Mouse (Mus musculus) gonadal fat pad, adult 2 months (tissue): ENCODE measurements around the gene Gja4. TPM values are rescaled to one million over a fixed set of nuclear protein-coding genes. Genes with fewer than 3 reads are reported as not detected.

Experiments
- DNase-seq: peaks from one replicate; pipeline ENCODE4 v3.0.0-alpha.2; 2012; ENCODE audit warnings: low read depth
- polyA plus RNA-seq: library from polyadenylated mRNA; depleted of rRNA; stranded (reverse); fragments of >200 nt; gene quantifications from 2 replicates; pipeline ENCODE4 v1.2.3, GENCODE M21; 2012; rRNA removed

Gene Gja4
- 35.8 and 37.9 TPM in 2 replicates for polyA plus RNA-seq

GRCm38 (mm10) chr4:127313861-127314260 lies at the start of gene Gja4:
TSS of gene Gja4 (minus strand) at chr4:127314039.
- no peak for DNase-seq

DNA sequence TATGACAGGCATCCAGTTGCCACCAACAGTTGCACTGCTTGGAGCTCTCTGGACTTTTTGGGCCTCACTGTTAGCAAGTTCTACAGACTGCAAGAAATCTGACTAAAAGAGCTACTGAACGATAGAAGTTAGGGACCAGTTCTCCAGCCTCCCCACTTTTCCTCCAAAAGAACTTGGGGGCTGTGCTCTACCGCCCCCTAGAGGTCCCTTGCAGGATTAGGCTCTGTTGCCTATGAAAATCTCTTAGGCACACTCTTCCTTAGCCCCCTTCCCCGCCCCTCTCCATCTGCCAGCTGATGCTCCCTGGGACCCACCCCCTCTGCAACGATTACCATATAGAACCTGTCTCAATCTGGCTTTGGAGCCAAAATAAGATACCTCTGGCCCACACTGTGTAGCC lies 49.5 kb upstream of the Gja4 start:
- no peak for DNase-seq

DNA sequence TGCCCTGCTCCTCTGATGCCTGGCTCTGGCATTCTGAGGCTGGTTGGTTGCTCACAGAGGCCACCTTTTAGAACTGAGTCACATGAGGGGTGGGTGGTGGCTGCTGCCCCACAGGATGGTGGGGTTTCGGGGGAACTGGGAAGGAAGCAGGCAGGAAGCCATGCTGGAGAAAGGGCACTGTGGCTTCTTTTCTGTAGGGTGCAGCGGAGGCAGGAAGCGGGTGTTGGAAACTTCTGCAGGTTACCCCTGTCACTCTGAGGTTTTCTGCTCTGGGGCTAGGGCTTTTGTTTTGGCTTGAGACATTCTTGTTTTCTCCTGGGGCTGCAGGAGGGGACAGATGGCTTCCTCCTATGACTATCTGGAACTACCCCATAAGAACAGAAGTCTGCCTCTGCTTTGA lies 48.7 kb upstream of the Gja4 start:
- no peak for DNase-seq

DNA sequence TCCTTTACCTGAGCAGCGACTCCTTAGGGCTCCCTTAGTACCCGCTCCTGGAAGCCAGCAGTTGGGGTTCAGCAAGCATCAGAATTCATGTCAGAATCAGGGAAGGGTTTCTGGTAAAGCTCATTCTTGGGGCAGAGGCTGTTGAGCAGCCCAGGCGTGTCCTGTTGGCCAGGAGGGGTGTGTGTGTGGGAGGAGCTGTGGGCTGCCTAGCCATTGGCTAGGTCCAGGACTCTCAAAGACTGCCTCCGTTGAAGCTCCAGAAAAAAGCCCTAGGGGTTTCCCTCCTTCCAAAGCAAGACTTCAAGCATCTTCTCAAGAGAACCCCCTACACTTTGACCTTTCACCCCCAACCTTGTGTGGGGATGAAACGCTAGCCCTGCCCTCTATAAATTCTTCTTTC lies 44.2 kb upstream of the Gja4 start, which contains the start of gene Gjb5:
Gene Gjb5 (minus strand): TSS at position 164 of the 400 bp plus-strand sequence.
- no peak for DNase-seq

DNA sequence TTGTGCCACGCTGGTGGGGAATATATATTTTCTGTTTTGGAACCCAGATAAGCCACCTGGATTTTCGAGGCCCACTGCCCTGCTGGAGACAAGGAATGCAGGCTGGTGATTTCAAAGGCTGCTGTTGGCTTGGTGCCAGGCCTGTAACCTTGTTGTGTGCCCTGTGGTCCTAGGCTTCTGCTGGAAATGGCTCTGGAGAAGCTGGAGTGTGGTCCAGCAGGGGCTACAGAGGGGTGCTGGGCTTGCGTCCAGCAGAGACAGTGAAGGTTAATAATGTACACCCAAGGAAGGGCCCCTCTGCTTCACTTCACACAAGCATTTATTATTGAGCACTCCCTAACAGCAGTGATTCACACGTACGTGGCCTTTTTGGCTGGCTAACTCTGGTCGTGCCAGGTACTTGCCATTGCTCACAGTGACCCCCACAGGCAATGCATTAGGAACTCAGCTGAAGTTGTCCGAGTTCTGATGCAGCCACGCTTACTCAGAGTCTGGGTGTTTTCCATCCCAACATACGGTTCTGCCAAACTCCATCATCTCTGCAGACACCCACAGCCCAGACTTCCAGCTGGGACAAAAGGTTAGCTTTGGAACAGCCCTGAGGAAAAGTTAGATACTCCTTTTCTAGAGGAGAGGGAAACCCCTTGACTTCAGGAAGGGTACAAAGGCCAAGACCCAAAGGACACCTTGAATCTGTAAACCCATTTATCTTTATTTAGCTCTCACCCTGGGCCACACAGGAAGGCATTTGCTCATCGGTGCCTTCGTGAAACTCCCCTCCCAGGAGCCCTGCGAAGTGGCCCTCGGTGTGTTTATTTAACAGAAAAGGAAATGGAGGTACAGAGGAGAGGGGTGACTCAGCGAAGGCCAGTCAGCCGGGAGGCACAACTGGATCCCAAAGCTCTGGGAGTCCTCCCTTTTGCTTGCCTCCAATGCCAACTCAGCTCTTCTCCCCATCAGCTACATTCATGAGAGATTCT lies 41.0 kb upstream of the Gja4 start:
- no peak for DNase-seq

GRCm38 (mm10) chr4:127353951-127354438 lies 40.2 kb upstream of the Gja4 start, which contains the start of gene Gjb4:
TSS of gene Gjb4 (minus strand) at chr4:127354081.
- no peak for DNase-seq

DNA sequence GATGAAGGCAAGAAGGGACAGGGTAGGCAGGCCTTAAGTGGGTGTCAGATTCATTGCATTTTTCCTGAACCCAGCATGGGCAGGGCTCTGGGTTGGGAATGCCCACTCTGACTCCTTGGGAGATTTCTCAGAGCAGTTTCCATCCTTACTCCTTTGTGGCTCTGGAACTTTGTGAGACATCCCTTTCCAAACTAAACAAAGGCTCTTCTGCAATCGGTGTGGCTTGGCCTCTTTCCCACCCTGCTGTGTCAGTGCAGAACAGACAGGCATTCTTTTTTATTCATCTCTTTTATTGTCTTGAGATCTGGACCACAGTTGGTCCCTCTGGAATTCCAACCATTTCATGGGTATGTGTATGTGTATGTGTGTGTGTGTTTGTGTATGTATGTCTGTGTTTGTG lies 38.8 kb upstream of the Gja4 start:
- no peak for DNase-seq

- no peak for DNase-seq
Observed at GRCm38 (mm10) chr4:127349560-127350300, 35.9 kb upstream of the Gja4 start.

DNA sequence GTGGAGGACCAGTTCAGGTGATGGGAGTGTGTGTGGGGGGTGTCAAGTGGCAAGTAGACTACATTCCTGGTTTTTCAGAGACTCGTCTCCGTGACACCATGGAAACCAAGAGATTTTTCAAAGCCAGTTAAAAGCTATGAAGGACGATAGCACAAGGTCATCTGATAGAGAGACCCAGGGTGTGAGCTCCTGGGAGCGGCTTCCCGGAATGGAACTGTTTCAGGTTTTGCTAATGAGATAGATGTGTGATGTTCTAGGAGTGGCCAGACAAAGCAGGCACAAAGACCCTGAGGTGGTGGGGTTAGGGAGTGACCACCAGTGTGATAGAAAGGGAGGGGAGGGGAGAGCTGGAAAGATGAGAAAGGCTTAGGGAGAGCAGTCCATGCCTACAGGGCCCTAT lies 31.2 kb upstream of the Gja4 start:
- DNase-seq = no peak

- DNase-seq = no peak
Observed at GRCm38 (mm10) chr4:127341372-127341771, 27.5 kb upstream of the Gja4 start.

DNA sequence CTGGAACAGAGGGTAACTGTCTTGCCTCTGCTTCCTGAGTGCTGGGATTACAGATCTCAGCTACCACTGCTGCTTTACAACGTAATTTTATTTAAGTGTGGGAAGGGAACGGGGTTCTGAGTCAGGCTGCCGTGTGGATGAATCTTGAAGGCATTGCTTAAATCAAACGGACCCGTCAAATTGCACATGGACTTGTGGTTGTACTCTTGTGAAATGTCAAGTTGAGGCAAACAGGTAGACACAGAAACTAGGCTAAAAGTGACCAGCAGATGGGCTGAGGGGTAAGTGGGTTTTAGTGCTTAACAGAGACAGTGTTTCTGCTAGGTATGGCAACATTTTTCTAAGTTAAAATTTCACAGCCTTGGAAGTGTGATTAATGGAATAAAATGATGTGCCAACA lies 23.8 kb upstream of the Gja4 start:
- no peak for DNase-seq

DNA sequence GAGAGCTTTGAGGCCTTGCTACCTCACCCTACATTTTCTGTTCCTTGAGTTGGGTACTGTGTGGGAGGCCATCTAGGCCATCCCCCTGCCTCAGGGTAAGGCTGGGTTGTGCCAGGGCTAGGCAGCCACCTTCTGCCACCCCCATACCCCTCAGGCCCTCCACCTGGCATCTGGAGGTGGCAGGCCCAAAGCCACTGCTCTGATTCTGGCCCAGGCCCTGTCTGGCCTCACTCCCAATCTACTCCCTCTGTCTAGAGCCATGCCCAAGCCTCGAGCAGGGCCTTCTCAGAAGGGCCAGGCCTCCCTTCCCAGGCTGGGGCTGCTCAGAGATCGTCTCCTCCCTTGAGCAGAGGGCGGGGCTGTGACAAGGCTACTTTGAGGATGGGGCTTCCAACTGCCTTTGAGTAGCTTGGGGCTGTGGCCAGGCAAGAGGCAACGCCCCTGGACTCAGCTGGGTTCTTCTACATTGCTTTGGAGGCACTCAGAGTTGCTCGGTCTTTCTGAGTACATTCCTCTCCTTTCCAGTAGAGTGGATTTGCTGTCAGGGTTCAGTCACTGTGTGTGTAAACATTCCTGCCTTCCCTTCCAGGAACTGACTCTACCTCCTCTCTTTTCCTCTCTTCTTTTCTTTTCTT lies 21.1 kb upstream of the Gja4 start:
- no peak for DNase-seq

- DNase-seq = no peak
Observed at GRCm38 (mm10) chr4:127331171-127331570, 17.3 kb upstream of the Gja4 start.

DNA sequence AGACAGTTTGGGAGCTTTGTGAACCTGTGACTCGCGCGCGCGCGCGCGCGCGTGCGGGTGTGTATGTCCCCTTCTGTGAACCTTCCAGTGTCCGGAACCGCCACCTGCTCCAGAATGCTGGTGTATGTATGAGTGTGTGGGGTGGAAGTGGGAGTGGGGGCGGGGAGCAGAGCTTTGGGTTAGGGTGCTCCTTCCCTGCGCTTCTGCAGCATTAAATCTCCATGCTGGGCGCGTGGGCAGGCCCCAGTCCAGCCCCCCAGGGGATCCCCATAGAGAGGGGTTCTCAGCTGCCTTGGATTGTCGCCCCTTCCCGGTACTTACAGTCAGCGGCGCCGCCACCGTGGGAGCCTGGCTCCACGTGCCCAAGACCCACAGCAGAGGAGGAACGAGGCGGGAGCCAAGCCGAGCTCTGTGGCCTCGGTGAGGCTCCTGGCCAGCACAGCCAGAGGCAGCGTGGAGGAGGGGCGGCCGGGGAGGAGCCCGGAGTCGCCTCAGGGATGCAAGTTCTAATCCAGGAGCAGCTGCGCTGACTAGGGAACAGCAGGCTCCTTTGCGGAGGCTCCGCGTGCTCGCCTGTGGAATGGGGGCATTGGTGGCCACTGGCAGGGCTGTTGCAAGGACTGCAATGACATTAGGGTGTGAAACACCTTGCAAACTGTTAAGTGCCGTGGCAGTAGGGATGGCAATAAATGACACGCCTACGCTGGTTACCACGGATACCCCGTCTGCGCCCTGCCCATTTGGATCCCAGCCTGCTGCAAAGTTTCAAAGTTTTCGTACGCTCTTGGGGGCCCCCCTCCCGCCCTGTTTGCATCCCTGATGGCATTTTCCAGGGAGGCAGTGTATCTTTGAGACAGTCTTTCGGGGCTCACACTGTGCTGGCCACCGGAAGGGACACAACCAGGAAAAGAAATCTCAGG lies 16.6 kb upstream of the Gja4 start, which contains the start of gene Gjb3:
Gene Gjb3 (minus strand): TSS at position 664 of the 920 bp plus-strand sequence.
- no peak for DNase-seq

GRCm38 (mm10) chr4:127329751-127330150 lies 15.9 kb upstream of the Gja4 start:
- no peak for DNase-seq

DNA sequence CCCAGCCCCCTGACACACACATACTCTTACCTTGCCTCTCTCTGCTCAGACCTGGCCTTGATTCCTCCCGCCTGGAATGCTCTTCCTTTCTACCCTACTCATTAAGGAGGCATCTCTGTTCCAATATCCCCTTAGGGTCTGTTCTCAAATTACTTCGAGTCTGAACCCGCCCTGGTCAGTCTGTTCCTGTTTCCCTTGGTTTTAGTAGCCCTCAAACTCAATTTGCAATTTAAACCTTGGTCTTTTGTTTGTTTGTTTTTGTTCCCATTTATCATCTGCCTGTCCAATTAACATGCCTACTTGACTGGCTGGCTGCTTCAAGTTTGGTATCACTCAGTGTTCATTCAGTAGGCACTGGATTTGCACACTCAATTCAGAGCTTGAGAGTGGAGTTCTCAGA lies 15.2 kb upstream of the Gja4 start:
- DNase-seq = no peak

- DNase-seq = no peak
Observed at GRCm38 (mm10) chr4:127328378-127328777, 14.5 kb upstream of the Gja4 start.

- DNase-seq = no peak
Observed at GRCm38 (mm10) chr4:127327749-127328148, 13.9 kb upstream of the Gja4 start.

DNA sequence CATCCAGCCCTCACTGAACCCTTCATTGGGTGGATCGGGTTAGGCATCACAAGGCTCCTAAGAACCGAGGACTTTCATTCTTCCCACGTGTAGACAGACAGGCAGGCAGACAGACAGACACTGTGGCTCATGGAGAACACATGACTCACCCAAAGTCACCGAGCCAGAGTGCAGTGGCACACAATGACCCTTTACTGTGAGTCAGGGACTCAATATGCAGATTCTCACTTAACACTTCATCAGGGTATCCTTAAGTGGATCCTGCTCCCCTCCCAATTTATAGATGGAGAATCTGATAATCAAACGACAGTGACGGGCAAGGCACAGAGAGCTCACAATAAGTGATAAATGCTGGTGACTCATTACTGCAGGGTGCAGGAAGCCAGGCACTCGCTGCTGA lies 13.4 kb upstream of the Gja4 start:
- DNase-seq = no peak

GRCm38 (mm10) chr4:127325276-127325675 lies 11.4 kb upstream of the Gja4 start:
- no peak for DNase-seq

DNA sequence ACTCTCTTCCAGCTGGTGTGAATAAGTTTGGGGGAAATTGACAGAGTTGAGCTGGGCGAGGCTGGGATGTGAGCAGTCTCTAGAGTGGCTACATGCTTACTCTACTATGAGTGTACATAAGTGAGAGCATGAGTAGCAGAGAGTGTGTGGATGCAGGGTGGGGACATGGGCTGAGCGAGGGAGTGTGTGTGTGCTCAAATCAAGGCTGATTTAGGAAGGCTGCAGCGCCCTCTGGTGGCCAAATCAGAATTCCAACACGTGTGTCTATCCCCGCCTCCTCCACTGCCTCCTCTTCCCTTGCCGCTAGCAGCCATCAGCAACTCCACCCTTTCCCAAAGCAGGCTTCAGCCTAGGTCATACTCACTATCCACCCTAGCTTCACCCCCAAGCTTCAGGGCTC lies 10.9 kb upstream of the Gja4 start:
- DNase-seq = no peak
